Comparison of ENCODE assay signal across 12 mouse cellular contexts in genomic region chr9:114673626-114674025, GRCm38 (mm10). TPM values are rescaled to one million over a fixed set of nuclear protein-coding genes. Genes with fewer than 3 reads are reported as not detected.
DNase-seq lines count a peak whose midpoint lies in the region; ATAC-seq lines count a peak whose summit lies in the region.
"Had no signal": no experiment of that assay in that cellular context is flagged by ENCODE, and none has a peak within 500 bp of the region (broad histone marks: within the 10 kb centered on the region; RNA-seq: fewer than 3 reads in every experiment).

No protein-coding gene starts in this region.

- no peak for ATAC-seq in heart, embryonic 16.5 days (replicated peaks; ENCODE audit: extremely low read depth, insufficient read depth, low FRiP score)
- ATAC-seq: inflammation-experienced regulatory T-cells, adult 6 months had no signal

- no peaks in the 10 kb centered on the region for H3K79me2 ChIP-seq in macrophage (ENCODE audit: inconsistent target)

- peak overlapping the region; percentile 87; the same call in 1 of the 2 replicates for H3K27ac ChIP-seq in heart, embryonic 16.5 days (ENCODE audit: low read length)
- H3K27ac ChIP-seq in macrophage = 0 out of 2 replicates have a peak overlapping the region, but pooled peaks have one; percentile 12

- no peaks in the 10 kb centered on the region for H3K36me3 ChIP-seq in heart, embryonic 16.5 days (ENCODE audit: control insufficient read depth, insufficient read depth)
- H3K36me3 ChIP-seq in macrophage (ENCODE audit: inconsistent target) = no peaks in the 10 kb centered on the region
- H3K36me3 ChIP-seq: G1E had no signal

- peaks cover 13% of the 10 kb centered on the region for H3K4me1 ChIP-seq in heart, embryonic 16.5 days (ENCODE audit: control insufficient read depth, insufficient read depth, low read length)

- intact Hi-C loops in heart, postnatal 36 days (cut with DNase I) = no loop called here

- H3K27me3 ChIP-seq in heart, embryonic 16.5 days (ENCODE audit: control insufficient read depth, insufficient read depth, low read length) = no peaks in the 10 kb centered on the region

- no peaks in the 10 kb centered on the region for H3K9me3 ChIP-seq in heart, embryonic 16.5 days (replicated peaks; ENCODE audit: control insufficient read depth, low read length)
- H3K9me3 ChIP-seq: G1E had no signal

- H3K4me2 ChIP-seq in heart, embryonic 16.5 days (ENCODE audit: low read depth, low read length) = peak overlapping the region; percentile 83

- no peak overlapping the region; the same call in 1 of the 2 replicates for H3K4me3 ChIP-seq in heart, embryonic 16.5 days (ENCODE audit: low read length)
- no peak overlapping the region for H3K4me3 ChIP-seq in macrophage (ENCODE audit: inconsistent target)

- DNase-seq in cerebellum, adult 18-20 months = peak; percentile 29 to 35
- no peak for DNase-seq in cerebellum, postnatal 36 days
- DNase-seq in heart, postnatal 36 days = no peak
- DNase-seq in cerebellum, postnatal 14 days = peak; percentile 37 to 39
- DNase-seq in layer of hippocampus, adult 8-10 months (ENCODE audit: low spot score in 2 of 2) = no peak
- DNase-seq in ovary, postnatal 36 days (ENCODE audit: low spot score) = no peak
- DNase-seq: liver; thymus, postnatal 25 days had no signal

- WGBS in heart, embryonic 16.5 days = 47% methylated on average over 2 of the region's 2 CpGs
- 59% methylated on average over 2 of the region's 2 CpGs for WGBS in macrophage (ENCODE audit: missing documents)

- H3K9ac ChIP-seq in heart, embryonic 16.5 days (ENCODE audit: low read length) = peak overlapping the region; percentile 74; the same call in 1 of the 2 replicates

RNA-seq across cellular contexts. Expression of gene Dync1li1, which starts 15.0 kb away (rescaled TPM):
- 69.2 and 76.0 TPM in 2 replicates for polyA plus RNA-seq in heart, embryonic 16.5 days (2015; fragmentation: Nextera tagmentation; extraction: Ambion mirVana)
- 10 to 100 TPM; 69.9 to 88.1 TPM for total RNA-seq in heart, postnatal 36 days (2021)
- total RNA-seq in macrophage (2018; cell fraction: chromatin; rRNA removed) = 100 to 1,000 TPM in 1 of 26 experiments, 10 to 100 TPM in 25; 34.1 to 104 (median 52.5) TPM
- total RNA-seq in macrophage (2018; cell fraction: cytosol; rRNA removed) = 10 to 100 TPM; 46.7 to 70.7 (median 53.5) TPM
- total RNA-seq in macrophage (2018; cell fraction: nucleus; rRNA removed) = 10 to 100 TPM; 35.0 to 59.1 (median 50.4) TPM
- polyA plus RNA-seq in macrophage (2018) = 39.8 to 54.4 TPM (median 39.9 TPM) in 3 replicates
- 10 to 100 TPM; 84.7 to 97.3 (median 90.5) TPM for total RNA-seq in layer of hippocampus, adult 8-10 months (2022)

RNA-seq across cellular contexts. Expression of gene Cnot10, which starts 33.6 kb away (rescaled TPM):
- 38.6 and 41.4 TPM in 2 replicates for polyA plus RNA-seq in heart, embryonic 16.5 days (2015; fragmentation: Nextera tagmentation; extraction: Ambion mirVana)
- 10 to 100 TPM; 21.2 to 23.0 TPM for total RNA-seq in heart, postnatal 36 days (2021)
- 100 to 1,000 TPM in 3 of 26 experiments, 10 to 100 TPM in 23; 17.9 to 122 (median 64.2) TPM for total RNA-seq in macrophage (2018; cell fraction: chromatin; rRNA removed)
- 10 to 100 TPM in 24 of 26 experiments, 1 to 10 TPM in 2; 9.1 to 16.0 (median 12.5) TPM for total RNA-seq in macrophage (2018; cell fraction: cytosol; rRNA removed)
- 10 to 100 TPM; 11.2 to 73.7 (median 30.4) TPM for total RNA-seq in macrophage (2018; cell fraction: nucleus; rRNA removed)
- polyA plus RNA-seq in macrophage (2018) = 13.8 to 17.7 TPM (median 14.6 TPM) in 3 replicates
- total RNA-seq in layer of hippocampus, adult 8-10 months (2022) = 10 to 100 TPM; 48.5 to 56.0 (median 53.2) TPM

RNA-seq across cellular contexts. Expression of gene Cmtm6, which starts 57.3 kb away (rescaled TPM):
- 51.0 and 51.6 TPM in 2 replicates for polyA plus RNA-seq in heart, embryonic 16.5 days (2015; fragmentation: Nextera tagmentation; extraction: Ambion mirVana)
- total RNA-seq in heart, postnatal 36 days (2021) = 10 to 100 TPM; 22.3 to 22.4 TPM
- 10 to 100 TPM in 25 of 26 experiments, 1 to 10 TPM in 1; 9.5 to 94.2 (median 29.7) TPM for total RNA-seq in macrophage (2018; cell fraction: chromatin; rRNA removed)
- 100 to 1,000 TPM in 12 of 26 experiments, 10 to 100 TPM in 14; 60.7 to 138 (median 99.6) TPM for total RNA-seq in macrophage (2018; cell fraction: cytosol; rRNA removed)
- total RNA-seq in macrophage (2018; cell fraction: nucleus; rRNA removed) = 100 to 1,000 TPM in 10 of 26 experiments, 10 to 100 TPM in 16; 54.2 to 141 (median 94.4) TPM
- 61.4 to 121 TPM (median 79.5 TPM) in 3 replicates for polyA plus RNA-seq in macrophage (2018)
- total RNA-seq in layer of hippocampus, adult 8-10 months (2022) = 10 to 100 TPM; 19.3 to 33.9 (median 25.7) TPM

Comparison
In these comparisons a context has a peak if more than half of its experiments do, and no peak if none do; other contexts are left out.
1. DNase-seq: peak in cerebellum, adult 18-20 months (2 of 2) and cerebellum, postnatal 14 days (2 of 2); none in cerebellum, postnatal 36 days (0 of 2), heart, postnatal 36 days (0 of 2), layer of hippocampus, adult 8-10 months (0 of 2) and ovary, postnatal 36 days (single experiment).